Mouse (Mus musculus) layer of hippocampus, adult 11-12 months (tissue): ENCODE results near the gene Cldn7.
"Not testable (repeated sequence)": the region's sequence is repeated elsewhere in the genome, so short reads cannot be mapped to it uniquely, and the experiment has no call there.

Source experiments
- DNase-seq: peaks from one replicate; pipeline ENCODE4 v3.0.0; 2022; ENCODE audit warnings: low spot score

The Cldn7 gene

GRCm38 (mm10) chr11:69955618-69956017 is 9.0 kb upstream of the Cldn7 start:
- DNase-seq, result not testable (repeated sequence)

GRCm38 (mm10) chr11:69956218-69956617 is 8.4 kb upstream of the Cldn7 start:
- no peak for DNase-seq

DNA sequence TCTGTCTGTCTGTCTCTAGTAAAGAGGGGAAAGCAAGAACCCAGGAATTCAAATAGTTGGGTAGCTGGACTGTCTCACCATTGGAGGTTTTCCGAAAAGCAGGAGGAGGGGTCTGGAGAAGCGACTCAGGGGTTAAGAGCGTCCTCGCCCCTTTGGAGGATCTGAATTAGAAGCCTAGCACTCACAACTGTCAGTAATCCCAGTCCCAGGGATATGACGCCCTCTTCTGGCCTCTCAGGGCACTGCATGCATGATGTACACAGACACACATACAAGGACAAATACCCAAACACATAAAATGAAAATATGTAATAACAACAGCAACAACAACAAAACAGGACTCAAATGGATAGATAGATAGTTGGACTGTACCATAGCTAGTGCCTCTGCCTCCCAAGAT is 4.0 kb upstream of the Cldn7 start:
- no peak for DNase-seq

DNA sequence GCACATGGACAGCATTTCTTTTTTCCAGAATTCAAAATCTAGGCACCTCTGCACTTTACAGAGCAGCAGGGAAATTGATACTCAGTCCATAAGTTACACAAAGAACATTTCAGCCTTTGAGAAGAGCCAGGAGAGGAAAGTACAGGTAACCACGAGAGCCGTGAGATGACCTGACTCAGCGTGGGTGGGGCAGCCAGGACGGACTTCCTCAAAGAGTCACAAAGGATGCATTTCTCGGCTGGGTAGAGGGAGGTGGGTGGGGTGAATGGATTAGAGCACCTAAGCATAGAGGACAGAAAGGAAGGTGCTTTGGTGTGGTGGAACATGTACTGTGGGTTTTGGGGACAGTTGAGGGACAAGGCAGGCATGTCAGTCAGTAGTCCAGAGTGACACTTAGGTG is 2.7 kb upstream of the Cldn7 start:
- DNase-seq, result no peak

DNA sequence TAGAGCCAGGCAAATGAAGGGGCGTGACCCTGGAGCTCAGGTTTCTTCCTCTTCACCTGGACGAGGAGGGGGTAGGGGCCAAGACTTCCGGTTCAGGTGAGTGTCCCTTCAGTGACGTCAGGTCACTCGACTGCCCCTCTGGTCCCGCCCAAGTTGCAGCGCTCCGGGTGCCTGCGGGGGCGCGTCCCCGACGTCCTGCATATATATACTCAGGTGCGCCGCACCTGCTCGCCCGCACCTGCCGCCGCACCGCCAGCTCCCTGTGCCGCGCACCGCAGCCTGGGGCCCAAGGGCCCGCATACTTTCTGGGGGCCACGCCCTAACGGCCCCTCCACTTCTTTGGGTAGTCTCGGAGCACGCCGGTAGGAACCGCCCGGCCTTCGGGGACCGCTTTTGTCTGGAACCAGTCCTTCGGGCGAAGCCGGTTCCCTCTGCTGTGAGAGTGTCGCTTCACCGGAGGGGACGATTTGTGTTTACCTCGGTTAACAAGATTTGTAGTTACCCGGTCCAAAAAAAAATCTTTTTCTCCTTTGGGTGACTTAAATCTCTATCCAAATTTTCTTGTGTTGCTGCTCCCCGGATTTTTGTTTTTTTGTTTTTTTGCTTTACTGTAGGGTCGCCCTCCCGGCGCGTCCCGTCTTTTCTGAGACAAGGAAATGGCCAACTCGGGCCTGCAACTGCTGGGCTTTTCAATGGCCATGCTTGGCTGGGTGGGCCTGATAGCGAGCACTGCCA is 859 bp downstream of the Cldn7 start:
- DNase-seq, result no peak

- DNase-seq, result no peak
Measured at GRCm38 (mm10) chr11:69966006-69966859, 1.7 kb downstream of the Cldn7 start.

DNA sequence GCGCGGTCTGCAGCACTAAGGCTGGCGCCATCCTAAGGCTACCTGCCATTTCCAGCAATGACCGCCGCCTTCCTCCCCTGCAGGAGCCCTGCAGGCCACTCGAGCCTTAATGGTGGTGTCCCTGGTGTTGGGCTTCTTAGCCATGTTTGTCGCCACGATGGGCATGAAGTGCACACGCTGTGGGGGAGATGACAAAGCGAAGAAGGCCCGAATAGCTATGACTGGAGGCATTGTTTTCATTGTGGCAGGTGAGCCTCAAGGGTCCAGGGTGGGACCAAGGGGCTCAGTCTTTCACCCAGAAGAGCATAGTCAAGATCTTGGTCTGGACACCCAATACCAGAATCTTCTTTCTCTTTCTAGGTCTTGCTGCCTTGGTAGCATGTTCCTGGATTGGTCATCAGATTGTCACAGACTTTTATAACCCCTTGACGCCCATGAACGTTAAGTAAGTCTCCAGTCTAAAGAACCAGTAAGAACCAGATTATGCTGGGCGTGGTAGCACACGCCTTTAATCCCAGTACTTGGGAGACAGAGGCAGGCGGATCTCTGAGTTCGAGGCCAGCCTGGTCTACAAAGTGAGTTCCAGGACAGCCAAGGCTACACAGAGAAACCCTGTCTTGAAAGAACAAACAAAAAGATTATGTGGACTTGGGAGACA is 2.4 kb downstream of the Cldn7 start:
- DNase-seq, result no peak

DNA sequence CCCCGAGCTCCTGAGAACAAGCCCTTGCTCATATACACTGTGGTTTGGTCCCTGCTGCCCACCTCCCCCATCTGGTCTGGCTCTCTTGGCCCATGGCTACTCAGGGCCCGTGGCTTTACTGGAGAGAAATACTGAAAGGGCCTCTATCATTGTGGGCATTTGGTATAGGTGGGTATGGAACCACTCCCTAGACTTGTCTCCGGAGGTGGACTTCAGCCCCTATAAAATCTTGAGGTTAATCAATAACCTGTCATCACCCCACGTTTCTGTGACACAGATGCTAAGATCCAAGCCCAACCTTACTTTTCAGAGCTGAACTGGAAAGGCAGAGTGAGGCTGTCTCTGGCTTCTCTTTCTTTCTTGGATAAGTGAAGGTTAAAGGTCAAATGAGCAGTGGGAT is 4.2 kb downstream of the Cldn7 start:
- no peak for DNase-seq

- DNase-seq, result no peak
Measured at GRCm38 (mm10) chr11:69970222-69970621, 5.6 kb downstream of the Cldn7 start.

DNA sequence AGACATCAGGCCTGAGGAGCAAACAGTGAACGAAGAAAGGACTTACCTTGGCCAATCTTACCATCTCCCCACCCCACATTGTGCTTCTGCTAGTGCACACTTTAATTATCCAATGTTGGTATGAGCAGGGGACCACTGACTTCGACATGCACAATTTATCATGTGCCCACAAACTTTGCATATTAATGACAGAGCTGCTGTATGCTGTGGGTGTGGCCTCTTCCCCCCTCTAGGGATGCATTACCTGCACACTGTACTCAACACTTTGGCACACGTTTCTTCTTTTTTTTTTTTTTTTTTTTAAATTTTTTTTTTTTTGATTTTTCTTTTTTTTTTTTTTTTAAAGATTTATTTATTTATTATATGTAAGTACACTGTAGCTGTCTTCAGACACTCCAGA is 6.2 kb downstream of the Cldn7 start:
- DNase-seq, result no peak

- no peak for DNase-seq
Measured at GRCm38 (mm10) chr11:69974907-69975306, 10.3 kb downstream of the Cldn7 start.

GRCm38 (mm10) chr11:69976271-69976670 is 11.7 kb downstream of the Cldn7 start:
- no peak for DNase-seq

- DNase-seq, result no peak
Measured at GRCm38 (mm10) chr11:69979827-69980195, 15.2 kb downstream of the Cldn7 start.

DNA sequence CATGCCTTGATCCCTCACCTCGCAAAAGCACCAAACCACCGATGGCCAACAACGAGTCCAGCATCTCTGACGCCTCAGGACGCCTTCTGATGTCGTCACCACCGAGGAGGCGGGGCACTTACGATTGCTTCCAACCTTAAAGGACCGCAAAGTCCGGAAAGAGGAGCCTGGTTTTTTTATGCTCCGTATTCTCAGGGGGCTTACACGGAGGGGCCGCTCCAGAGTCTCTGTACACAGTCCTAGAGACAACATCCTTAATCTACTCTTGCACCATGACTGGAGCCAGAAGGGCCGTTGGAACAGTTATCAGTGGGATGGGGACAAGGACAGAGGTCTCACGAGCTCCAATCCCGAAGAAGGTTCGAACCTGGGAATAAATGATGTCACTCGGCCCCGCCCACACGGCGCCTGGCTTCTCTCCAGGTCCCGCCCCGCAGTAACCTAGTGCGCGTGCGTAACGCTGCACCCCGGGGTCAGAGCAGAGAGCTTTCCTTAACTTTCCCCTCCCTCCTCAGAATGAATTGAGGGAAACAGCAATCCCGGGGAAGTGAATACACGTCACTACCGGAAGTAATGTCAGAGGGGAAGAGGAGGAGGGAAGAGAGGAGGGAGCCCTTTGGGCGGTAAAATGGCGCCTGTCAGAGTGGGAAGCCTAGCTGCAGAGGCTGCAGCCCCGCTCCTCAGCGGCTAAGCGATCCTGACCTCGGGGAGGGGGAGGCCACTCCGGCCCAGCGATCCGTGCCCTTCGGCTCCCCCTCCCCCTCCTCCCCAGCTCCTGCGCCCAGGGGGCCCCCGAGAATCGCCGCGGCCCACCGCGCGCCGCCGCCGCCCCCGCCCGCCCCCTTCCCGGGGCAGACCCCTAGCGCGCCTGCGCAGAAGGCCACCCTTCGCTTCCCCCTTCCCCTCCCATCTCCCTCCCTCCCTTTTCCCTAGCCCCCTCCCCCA is 15.9 kb downstream of the Cldn7 start:
- DNase-seq, result peak; percentile 99

GRCm38 (mm10) chr11:69981141-69981762 is 16.7 kb downstream of the Cldn7 start, which contains the start of gene Ctdnep1:
Gene Ctdnep1 (plus strand): TSS chr11:69981156.
- no peak for DNase-seq

DNA sequence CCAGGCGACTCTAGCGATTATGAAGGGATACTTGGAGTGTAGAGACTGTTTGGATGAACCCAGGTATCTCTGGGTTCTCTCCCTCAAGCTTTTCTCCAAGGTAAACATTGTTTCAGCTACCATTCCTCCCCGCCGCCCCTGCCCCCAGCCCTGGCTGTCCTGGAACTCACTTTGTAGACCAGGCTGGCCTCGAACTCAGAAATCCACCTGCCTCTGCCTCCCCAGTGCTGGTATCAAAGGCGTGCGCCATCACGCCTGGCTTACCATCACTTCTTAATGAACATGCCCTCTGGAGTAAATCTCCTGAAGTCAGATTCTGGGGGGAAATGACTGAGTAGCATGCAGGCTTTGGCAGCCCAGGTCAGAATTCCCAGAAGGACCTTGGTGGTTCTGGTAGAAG is 17.6 kb downstream of the Cldn7 start, which contains the start of gene Elp5:
TSS of gene Elp5 (minus strand) at position 293 of the 400 bp plus-strand sequence.
- DNase-seq, result no peak

GRCm38 (mm10) chr11:69982877-69983276 is 18.3 kb downstream of the Cldn7 start:
- no peak for DNase-seq

GRCm38 (mm10) chr11:69983377-69983776 is 18.8 kb downstream of the Cldn7 start:
- DNase-seq, result no peak

GRCm38 (mm10) chr11:69984431-69984830 is 19.9 kb downstream of the Cldn7 start:
- peak; percentile 2 for DNase-seq

DNA sequence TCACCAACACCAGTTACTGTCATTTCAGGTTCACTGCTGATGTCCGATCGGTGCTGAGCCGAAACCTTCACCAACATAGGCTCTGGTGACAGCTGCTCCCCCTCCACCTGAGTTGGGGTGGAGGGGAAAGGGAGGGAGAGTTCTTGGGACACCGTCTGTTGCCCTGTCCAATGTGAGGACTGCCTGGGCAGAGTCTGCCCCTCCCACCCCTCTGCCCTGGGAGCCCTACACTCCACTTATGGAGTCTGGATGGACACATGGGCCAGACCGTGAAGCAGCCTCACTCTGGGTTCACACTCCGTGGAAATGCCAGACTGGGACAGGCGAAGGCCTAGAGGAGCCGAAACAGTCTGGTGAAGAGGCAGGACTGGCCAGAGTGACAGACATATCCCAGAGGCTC is 25.4 kb downstream of the Cldn7 start:
- no peak for DNase-seq
